Mouse (Mus musculus) lung, adult 2 months (tissue): ENCODE measurements around the gene Slc27a3.

Source experiments
- CTCF ChIP-seq: fragments of 200-500 bp; IDR thresholded peaks from 2 replicates; pipeline ENCODE4 v1.5.1; 2011; ENCODE audit warnings: mild to moderate bottlenecking, low read length, control low read depth; ENCODE audit not compliant: insufficient read depth
- POLR2A ChIP-seq: fragments of 200-500 bp; IDR thresholded peaks from 2 replicates; pipeline ENCODE4 v1.6.1; 2011; ENCODE audit warnings: low read depth, mild to moderate bottlenecking, control low read depth, low read length, borderline replicate concordance; ENCODE audit errors: extremely low read depth

DNA sequence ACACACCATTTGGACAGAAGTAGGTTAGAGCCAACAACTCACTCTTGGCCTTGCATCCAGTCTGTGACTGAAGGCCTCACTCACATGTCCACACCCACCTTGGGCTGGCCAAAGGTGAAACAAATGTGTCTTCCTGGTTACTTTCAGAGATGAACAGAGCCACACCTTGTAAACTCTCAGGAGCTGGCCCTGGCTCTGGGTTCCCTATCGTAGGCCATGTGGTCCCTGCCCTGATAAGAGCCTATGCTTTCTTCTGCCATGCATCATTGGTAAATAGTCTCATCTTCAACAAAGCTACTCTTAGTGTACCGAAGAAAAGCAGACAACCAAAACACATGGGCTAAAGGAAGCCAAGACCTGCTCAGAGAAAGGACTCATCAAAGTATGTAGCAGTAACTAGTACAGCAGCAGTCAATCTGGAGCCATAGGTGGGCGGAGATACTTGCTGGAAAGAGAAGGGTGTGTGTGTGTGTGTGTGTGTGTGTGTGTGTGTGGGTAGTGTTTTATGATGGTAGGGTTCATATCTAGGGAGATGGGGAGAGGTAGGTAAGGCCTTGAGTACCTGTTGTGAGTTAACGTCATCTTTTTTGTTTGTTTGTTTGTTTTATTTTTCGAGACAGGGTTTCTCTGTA, 22.6 kb downstream of the Slc27a3 start:
- TF ChIP-seq CTCF (no peak), POLR2A (no peak)
